Mouse (Mus musculus): ENCODE measurements around the gene Gramd4. TPM values are rescaled to one million over a fixed set of nuclear protein-coding genes. Genes with fewer than 3 reads are reported as not detected.

The Gramd4 gene
- total RNA-seq, 1 experiment = 24.5 TPM

DNA sequence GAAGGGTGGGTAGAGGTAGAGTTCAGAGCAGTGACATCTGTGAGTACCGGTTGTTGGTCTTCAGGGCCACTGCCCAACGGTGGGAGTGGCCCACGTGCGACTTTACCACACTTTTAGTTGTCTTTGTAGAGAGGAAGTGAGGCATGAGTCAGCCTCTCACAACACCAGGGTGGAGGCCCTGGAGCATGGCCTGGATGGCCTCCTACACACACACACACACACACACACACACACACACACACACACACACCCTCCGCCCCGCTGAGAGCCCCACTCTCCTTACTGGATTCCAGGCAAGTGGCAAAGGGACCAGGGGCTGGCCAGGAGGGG is 10.1 kb downstream of the Gramd4 start:
- Histone ChIP-seq H3K9me3 (ENCODE audit: control insufficient read depth, insufficient read depth, low read depth, low read length) (no peaks in the 10 kb centered on the region), H3K4me1 (ENCODE audit: control insufficient read depth in 2 of 2, insufficient read depth in 2 of 2, low read length in 2 of 2, poor library complexity in 1 of 2) (peaks cover 0 to 8% of the 10 kb centered on the region in 2 experiments; a peak in 1 of 4 replicates), H3K27ac (ENCODE audit: insufficient read depth, low read depth, low read length, poor library complexity, severe bottlenecking) (no peak overlapping the region), H3K4me3 (ENCODE audit: insufficient read depth in 1 of 2, low read depth in 1 of 2, low read length in 2 of 2, poor library complexity in 1 of 2, severe bottlenecking in 1 of 2) (no peak overlapping the region), H3K9ac (ENCODE audit: insufficient read depth, low read depth, low read length, poor library complexity, severe bottlenecking) (no peak overlapping the region), H3K36me3 (ENCODE audit: control insufficient read depth, insufficient read depth, low read length, poor library complexity, severe bottlenecking) (no peaks in the 10 kb centered on the region)
- in situ Hi-C loops (cut with MboI; ENCODE audit: low sequenced_read_pairs in 2 of 2, unreplicated experiment in 2 of 2) = no loop called here
- DNase-seq (ENCODE audit: low read depth, low spot score) = no peak
- TF ChIP-seq HCFC1 (IDR thresholded peaks at IDR 0.05; ENCODE audit: borderline replicate concordance, insufficient read depth, low read length) = no peak

DNA sequence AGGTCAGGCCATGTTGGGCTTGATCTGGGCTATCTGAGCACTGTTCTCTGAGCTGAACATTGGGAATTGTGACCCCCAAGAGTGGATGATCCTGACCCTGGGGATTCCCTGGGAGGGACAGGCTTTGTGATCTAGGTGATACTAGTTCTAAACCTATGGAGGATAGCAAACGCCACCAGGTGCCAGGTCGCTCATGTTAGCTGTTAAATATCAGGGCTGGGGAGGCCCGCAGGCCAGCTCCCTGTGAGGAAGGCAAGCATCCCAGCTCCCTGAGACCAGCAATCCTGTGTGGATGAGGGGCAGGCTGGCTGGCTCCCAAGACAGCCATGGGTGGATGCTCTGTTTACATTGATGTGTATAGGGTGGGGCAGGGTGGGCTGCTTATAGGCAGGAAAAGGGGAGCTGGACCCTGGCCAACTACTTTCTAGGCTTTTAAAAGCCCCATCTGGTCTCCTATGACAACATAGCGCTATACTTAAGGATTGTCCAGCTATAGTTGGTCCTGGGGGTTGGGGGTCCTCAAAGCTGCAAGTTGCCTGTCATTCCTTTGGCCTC is 10.5 kb downstream of the Gramd4 start:
- Histone ChIP-seq H3K36me3 (ENCODE audit: control insufficient read depth, insufficient read depth, low read length, poor library complexity, severe bottlenecking) (no peaks in the 10 kb centered on the region), H3K9me3 (ENCODE audit: control insufficient read depth, insufficient read depth, low read depth, low read length) (no peaks in the 10 kb centered on the region), H3K27ac (ENCODE audit: insufficient read depth, low read depth, low read length, poor library complexity, severe bottlenecking) (no peak overlapping the region), H3K9ac (ENCODE audit: insufficient read depth, low read depth, low read length, poor library complexity, severe bottlenecking) (no peak overlapping the region), H3K4me1 (ENCODE audit: control insufficient read depth in 2 of 2, insufficient read depth in 2 of 2, low read length in 2 of 2, poor library complexity in 1 of 2) (peaks cover 0 to 8% of the 10 kb centered on the region in 2 experiments; a peak in 1 of 4 replicates), H3K4me3 (ENCODE audit: insufficient read depth in 1 of 2, low read depth in 1 of 2, low read length in 2 of 2, poor library complexity in 1 of 2, severe bottlenecking in 1 of 2) (no peak overlapping the region)
- TF ChIP-seq MAFK (IDR thresholded peaks at IDR 0.05; ENCODE audit: insufficient read depth, low read depth, low read length) = no peak
- no peak for TF ChIP-seq ZC3H11A (IDR thresholded peaks at IDR 0.05; ENCODE audit: borderline replicate concordance, low read depth, low read length)
- no peak for TF ChIP-seq CHD2 (IDR thresholded peaks at IDR 0.05; ENCODE audit: low read depth, low read length)
- no peak for TF ChIP-seq HCFC1 (IDR thresholded peaks at IDR 0.05; ENCODE audit: borderline replicate concordance, insufficient read depth, low read length)
- TF ChIP-seq ZNF384 (IDR thresholded peaks at IDR 0.05; ENCODE audit: low read depth, low read length) = no peak
- in situ Hi-C loops (cut with MboI; ENCODE audit: low sequenced_read_pairs in 2 of 2, unreplicated experiment in 2 of 2) = no loop called here
- no peak for DNase-seq (ENCODE audit: low read depth, low spot score)

DNA sequence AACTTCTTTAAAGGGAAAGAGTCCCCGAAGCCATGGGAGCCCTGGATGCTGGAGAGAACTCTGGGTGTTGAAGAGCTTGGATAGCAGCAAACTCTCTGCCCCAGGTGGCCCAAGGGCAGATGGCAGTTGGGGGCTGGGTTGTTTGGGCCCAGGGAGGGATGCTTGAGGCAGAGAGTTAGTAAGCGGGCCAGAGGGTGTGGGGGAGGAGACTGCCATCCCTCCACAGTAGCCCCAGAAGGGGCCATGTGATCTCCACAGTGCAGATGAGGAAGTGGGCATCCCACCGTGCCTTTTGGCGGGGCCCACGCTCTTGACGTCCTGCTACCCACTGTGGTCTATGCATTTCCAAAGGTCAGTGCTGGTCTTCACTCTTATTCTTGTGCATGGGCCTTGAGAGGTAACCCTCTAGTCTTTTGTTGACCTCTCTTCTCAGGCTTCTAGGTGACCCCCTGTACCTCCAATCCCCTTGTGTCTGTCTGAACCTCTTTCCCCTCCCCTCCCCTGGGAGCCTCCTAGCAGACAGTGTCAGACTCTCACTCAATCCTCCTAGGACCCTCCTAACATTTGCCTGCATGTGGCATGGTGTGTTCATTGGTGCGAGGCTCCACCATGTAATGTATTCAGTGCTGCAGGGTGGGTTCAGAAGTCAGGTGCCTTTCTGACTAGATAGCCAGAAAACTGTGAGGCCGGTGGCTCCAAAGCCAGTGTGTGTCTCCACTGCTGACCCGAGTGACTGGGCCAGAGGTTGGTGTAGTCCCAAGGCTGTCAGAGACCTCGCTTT is 11.7 kb downstream of the Gramd4 start:
- in situ Hi-C loops (cut with MboI; ENCODE audit: low sequenced_read_pairs in 2 of 2, unreplicated experiment in 2 of 2) = no loop called here
- H3K4me1 ChIP-seq (ENCODE audit: control insufficient read depth in 2 of 2, insufficient read depth in 2 of 2, low read length in 2 of 2, poor library complexity in 1 of 2) = peaks cover 0 to 8% of the 10 kb centered on the region in 2 experiments; a peak in 1 of 4 replicates

DNA sequence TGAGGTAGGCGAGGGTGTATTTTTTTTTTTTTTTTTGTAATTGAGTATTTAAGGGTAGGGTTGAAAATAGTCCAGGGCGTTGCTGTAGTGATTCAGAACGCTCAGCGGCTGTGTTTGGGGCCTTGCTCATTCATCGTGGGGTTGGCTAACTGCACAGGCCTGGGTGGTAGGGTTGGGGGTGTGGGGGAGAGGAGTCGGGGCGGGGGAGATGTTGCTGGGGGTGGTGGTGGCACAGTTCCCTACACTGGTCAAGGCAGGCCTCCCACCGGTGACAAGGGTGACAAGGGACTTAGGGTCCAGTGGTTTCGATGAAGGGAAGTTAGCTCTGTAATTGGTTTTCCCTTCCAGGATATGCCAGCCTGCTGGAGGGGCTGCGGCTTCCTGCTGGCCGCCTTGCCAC is 12.9 kb downstream of the Gramd4 start:
- in situ Hi-C loops (cut with MboI; ENCODE audit: low sequenced_read_pairs in 2 of 2, unreplicated experiment in 2 of 2) = no loop called here
- H3K36me3 ChIP-seq (ENCODE audit: control insufficient read depth, insufficient read depth, low read length, poor library complexity, severe bottlenecking) = no peaks in the 10 kb centered on the region
- H3K27ac ChIP-seq (ENCODE audit: insufficient read depth, low read depth, low read length, poor library complexity, severe bottlenecking) = no peak overlapping the region
- no peak overlapping the region for H3K9ac ChIP-seq (ENCODE audit: insufficient read depth, low read depth, low read length, poor library complexity, severe bottlenecking)
- peaks cover 0 to 2% of the 10 kb centered on the region in 2 experiments; a peak in 1 of 4 replicates for H3K4me1 ChIP-seq (ENCODE audit: control insufficient read depth in 2 of 2, insufficient read depth in 2 of 2, low read length in 2 of 2, poor library complexity in 1 of 2)
- DNase-seq (ENCODE audit: low read depth, low spot score) = no peak
- no peak for TF ChIP-seq HCFC1 (IDR thresholded peaks at IDR 0.05; ENCODE audit: borderline replicate concordance, insufficient read depth, low read length)
- TF ChIP-seq ZNF384 (IDR thresholded peaks at IDR 0.05; ENCODE audit: low read depth, low read length) = no peak
- TF ChIP-seq ZC3H11A (IDR thresholded peaks at IDR 0.05; ENCODE audit: borderline replicate concordance, low read depth, low read length) = no peak
- TF ChIP-seq MAFK (IDR thresholded peaks at IDR 0.05; ENCODE audit: insufficient read depth, low read depth, low read length) = no peak
- TF ChIP-seq CHD2 (IDR thresholded peaks at IDR 0.05; ENCODE audit: low read depth, low read length) = no peak
- H3K4me3 ChIP-seq (ENCODE audit: insufficient read depth in 1 of 2, low read depth in 1 of 2, low read length in 2 of 2, poor library complexity in 1 of 2, severe bottlenecking in 1 of 2) = no peak overlapping the region
- no peaks in the 10 kb centered on the region for H3K9me3 ChIP-seq (ENCODE audit: control insufficient read depth, insufficient read depth, low read depth, low read length)

More for the DNA sequence above, 11.7 kb downstream of the Gramd4 start:
- no peak for TF ChIP-seq HCFC1 (IDR thresholded peaks at IDR 0.05; ENCODE audit: borderline replicate concordance, insufficient read depth, low read length)
- no peaks in the 10 kb centered on the region for H3K9me3 ChIP-seq (ENCODE audit: control insufficient read depth, insufficient read depth, low read depth, low read length)
- H3K4me3 ChIP-seq (ENCODE audit: insufficient read depth in 1 of 2, low read depth in 1 of 2, low read length in 2 of 2, poor library complexity in 1 of 2, severe bottlenecking in 1 of 2) = no peak overlapping the region
- H3K9ac ChIP-seq (ENCODE audit: insufficient read depth, low read depth, low read length, poor library complexity, severe bottlenecking) = no peak overlapping the region
- no peak overlapping the region for H3K27ac ChIP-seq (ENCODE audit: insufficient read depth, low read depth, low read length, poor library complexity, severe bottlenecking)
- no peak for DNase-seq (ENCODE audit: low read depth, low spot score)
- no peaks in the 10 kb centered on the region for H3K36me3 ChIP-seq (ENCODE audit: control insufficient read depth, insufficient read depth, low read length, poor library complexity, severe bottlenecking)

DNA sequence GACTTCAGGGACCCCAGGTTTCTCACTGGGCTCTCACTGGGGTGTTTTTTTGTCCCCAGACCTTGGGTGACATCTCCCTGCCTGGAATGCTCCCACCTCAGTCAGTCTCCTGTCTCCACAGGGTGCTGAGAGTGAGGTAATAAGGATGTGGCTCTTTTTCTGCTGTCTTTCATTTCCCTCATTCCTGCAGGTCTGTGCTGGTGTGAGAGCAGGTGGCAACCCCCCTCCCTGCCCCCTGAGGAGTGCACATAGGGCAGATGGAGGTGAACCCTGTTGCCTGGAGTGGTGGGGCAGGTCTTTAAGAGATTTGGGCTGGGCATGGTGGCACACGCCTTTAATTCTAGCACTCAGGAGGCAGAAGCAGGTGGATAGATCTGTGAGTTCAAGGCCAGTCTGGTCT is 13.7 kb downstream of the Gramd4 start:
- no peaks in the 10 kb centered on the region for H3K36me3 ChIP-seq (ENCODE audit: control insufficient read depth, insufficient read depth, low read length, poor library complexity, severe bottlenecking)
- no peak overlapping the region for H3K9ac ChIP-seq (ENCODE audit: insufficient read depth, low read depth, low read length, poor library complexity, severe bottlenecking)
- peaks cover 0 to 3% of the 10 kb centered on the region in 2 experiments; a peak in 1 of 4 replicates for H3K4me1 ChIP-seq (ENCODE audit: control insufficient read depth in 2 of 2, insufficient read depth in 2 of 2, low read length in 2 of 2, poor library complexity in 1 of 2)
- no peak for TF ChIP-seq ZNF384 (IDR thresholded peaks at IDR 0.05; ENCODE audit: low read depth, low read length)
- no peak for TF ChIP-seq HCFC1 (IDR thresholded peaks at IDR 0.05; ENCODE audit: borderline replicate concordance, insufficient read depth, low read length)
- TF ChIP-seq ZC3H11A (IDR thresholded peaks at IDR 0.05; ENCODE audit: borderline replicate concordance, low read depth, low read length) = no peak
- TF ChIP-seq MAFK (IDR thresholded peaks at IDR 0.05; ENCODE audit: insufficient read depth, low read depth, low read length) = no peak
- TF ChIP-seq CHD2 (IDR thresholded peaks at IDR 0.05; ENCODE audit: low read depth, low read length) = no peak
- no peaks in the 10 kb centered on the region for H3K9me3 ChIP-seq (ENCODE audit: control insufficient read depth, insufficient read depth, low read depth, low read length)
- H3K27ac ChIP-seq (ENCODE audit: insufficient read depth, low read depth, low read length, poor library complexity, severe bottlenecking) = no peak overlapping the region
- DNase-seq (ENCODE audit: low read depth, low spot score) = no peak
- H3K4me3 ChIP-seq (ENCODE audit: insufficient read depth in 1 of 2, low read depth in 1 of 2, low read length in 2 of 2, poor library complexity in 1 of 2, severe bottlenecking in 1 of 2) = no peak overlapping the region
- in situ Hi-C loops (cut with MboI; ENCODE audit: low sequenced_read_pairs in 2 of 2, unreplicated experiment in 2 of 2) = no loop called here

Data from ES-E14 (cell line).